Mouse (Mus musculus) mouse embryonic stem cell (cell line): Measurements from ENCODE around the gene Hey2.

Source experiments
- in situ Hi-C, 2 experiments: fragments of 300-500 bp; cut with MboI; formaldehyde crosslinking; loops; 1 replicate in 1 of 2; 3 replicates in 1 of 2; pipeline ENCODE4 v1.14.3; 2019 to 2020; ENCODE audit warnings: low sequenced_read_pairs in 2 of 2, low pct_unique_long_range_greater_than_20kb in 1 of 2, mixed read lengths in 1 of 2; ENCODE audit not compliant: unreplicated experiment in 1 of 2

Hey2 gene

GRCm38 (mm10) chr10:30799713-30800450, 42.7 kb downstream of the Hey2 start:
- in situ Hi-C loops: loop anchor here (10.0 kb wide), 1 partner anchor 185 kb away; no protein-coding TSS in a partner anchor

GRCm38 (mm10) chr10:30796469-30797261, 45.9 kb downstream of the Hey2 start:
- in situ Hi-C loops: no loop called here

- in situ Hi-C loops: no loop called here
These were observed 51.6 kb downstream of the Hey2 start for GRCm38 (mm10) chr10:30791016-30791415.

- in situ Hi-C loops: no loop called here
These were observed 53.1 kb downstream of the Hey2 start for GRCm38 (mm10) chr10:30789521-30789920.

GRCm38 (mm10) chr10:30788340-30788721, 54.3 kb downstream of the Hey2 start:
- in situ Hi-C loops: no loop called here

- in situ Hi-C loops: no loop called here
These were observed 54.8 kb downstream of the Hey2 start for GRCm38 (mm10) chr10:30787684-30788339.

GRCm38 (mm10) chr10:30786103-30786754, 56.4 kb downstream of the Hey2 start:
- in situ Hi-C loops: no loop called here
